Mouse (Mus musculus): ENCODE data around the gene Wdr46.

DNA sequence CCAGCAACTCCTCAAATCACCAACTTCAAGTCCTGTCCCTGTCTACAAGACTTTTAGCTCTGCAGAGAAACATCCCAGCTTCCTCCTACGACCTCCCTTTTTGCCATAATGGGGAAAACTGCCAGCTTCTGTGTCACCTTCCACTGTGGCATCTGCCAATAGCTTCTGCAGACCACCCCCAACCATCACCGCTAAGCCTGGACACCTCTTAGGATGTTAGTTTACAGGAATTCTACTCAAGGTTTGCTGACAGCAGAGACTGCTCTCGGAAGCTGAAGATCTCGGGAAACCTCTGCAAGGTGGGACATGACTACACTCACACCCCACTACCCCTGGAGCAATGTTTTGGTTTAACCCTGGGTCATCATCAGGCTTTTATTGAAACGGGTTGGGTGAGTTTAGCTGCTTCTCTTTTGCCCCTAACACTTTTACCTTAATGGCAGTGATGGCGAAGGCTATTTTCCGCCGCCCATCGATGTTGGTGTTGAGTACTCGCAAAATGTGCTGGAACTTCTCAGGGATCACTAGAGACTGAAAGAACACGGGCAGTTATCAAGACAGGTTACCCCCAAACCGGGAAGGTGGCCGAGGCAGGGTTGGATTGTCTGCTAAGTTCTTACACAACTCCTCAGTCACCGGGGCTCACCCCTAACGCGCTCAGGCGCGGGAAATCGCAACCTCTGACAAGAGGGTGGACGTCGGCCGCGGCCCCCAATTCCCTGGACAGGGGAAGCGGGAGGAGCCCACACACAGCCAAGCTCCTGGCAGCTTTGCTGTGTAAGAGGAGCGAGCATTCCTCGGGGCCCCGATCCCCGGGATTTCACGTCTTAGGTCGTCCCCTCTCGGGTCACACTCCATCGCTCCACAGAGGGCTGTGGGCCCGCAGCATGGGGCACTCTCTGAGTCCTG lies 14.4 kb downstream of the Wdr46 start:
- TF ChIP-seq CTCF (IDR thresholded peaks at IDR 0.05; ENCODE audit: insufficient read depth, low read depth, low read length) (no peak), POLR2A (IDR thresholded peaks at IDR 0.05; ENCODE audit: insufficient read depth, low read depth, low read length) (no peak)
